Mouse (Mus musculus): ENCODE results near the gene Mbnl2. TPM values are rescaled to one million over a fixed set of nuclear protein-coding genes. Genes with fewer than 3 reads are reported as not detected.

The Mbnl2 gene
- polyA plus RNA-seq, 1 experiment from 2014 or later = 39.8 TPM

DNA sequence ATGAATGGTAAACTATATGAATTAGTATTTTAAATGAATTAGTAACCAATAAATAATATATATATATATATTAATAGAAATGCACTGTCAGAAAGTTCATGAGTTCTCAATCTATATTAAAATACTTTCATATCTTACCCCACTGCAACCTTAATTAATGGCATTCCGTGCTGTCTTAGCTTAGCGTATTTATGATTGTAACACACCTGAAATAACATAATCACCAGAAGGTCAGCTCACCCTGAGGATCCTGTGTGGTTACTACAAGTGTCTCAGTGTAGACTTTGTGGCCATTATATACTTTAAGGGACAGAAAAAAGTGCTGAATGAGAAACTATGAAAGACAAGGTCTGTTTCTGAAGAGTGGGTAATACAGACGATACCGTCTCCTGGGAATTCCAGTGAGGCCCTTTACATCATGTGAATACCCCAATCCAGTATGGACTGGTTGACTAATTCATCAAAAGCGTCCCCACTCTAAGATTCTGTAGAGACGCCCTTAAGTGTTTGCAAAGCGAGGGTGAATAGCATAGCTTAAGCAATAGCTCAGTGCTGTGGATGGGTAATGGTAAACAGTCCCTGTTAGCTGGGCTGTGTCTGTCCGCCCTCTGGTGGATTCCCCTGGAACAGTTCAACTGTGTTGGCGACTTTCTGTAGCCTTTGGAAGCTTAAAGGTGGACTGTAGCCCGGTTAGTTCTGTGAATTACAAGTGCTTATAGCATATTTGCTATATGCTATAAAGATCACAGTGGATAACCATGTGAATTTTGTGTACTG lies 122.6 kb downstream of the Mbnl2 start:
- Histone ChIP-seq H3K27me3 (no peaks in the 10 kb centered on the region), H3K9me3 (no peaks in the 10 kb centered on the region), H3K4me2 (replicated peaks) (no peak overlapping the region), H3K9ac (replicated peaks) (no peak overlapping the region), H3K36me3 (peaks cover 6% of the 10 kb centered on the region; the same call in 1 of the 2 replicates), H3K4me3 (no peak overlapping the region), H3K4me1 (no peaks in the 10 kb centered on the region), H3K27ac (replicated peaks) (no peak overlapping the region)
- peak; percentile 94 for ATAC-seq (ENCODE audit: low FRiP score, low read depth)
- 47% methylated on average over 10 of the region's 10 CpGs for WGBS

DNA sequence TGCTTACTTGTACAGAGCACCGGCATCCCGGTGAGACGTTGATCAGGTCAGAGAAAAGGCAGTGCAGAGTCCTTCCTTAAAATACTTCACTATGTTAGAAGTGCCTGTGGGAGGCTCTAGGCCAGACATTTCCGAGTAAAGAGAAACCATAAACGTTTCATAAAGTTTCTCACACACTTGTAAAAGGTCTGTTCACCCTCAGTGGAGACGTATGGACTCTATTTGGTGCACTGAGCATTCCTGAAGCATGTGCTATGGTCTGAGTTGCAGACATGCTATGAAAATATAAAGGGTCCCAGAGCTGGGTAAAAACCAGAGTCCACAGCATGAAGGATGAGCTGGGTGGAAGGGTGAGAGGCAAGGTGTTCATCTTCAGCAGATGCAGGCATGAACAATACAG lies 124.1 kb downstream of the Mbnl2 start:
- Histone ChIP-seq H3K4me3 (no peak overlapping the region), H3K27ac (replicated peaks) (no peak overlapping the region), H3K4me2 (replicated peaks) (no peak overlapping the region), H3K9me3 (no peaks in the 10 kb centered on the region), H3K36me3 (peaks cover 6% of the 10 kb centered on the region; the same call in 1 of the 2 replicates), H3K9ac (replicated peaks) (no peak overlapping the region), H3K27me3 (no peaks in the 10 kb centered on the region), H3K4me1 (no peaks in the 10 kb centered on the region)
- ATAC-seq (ENCODE audit: low FRiP score, low read depth) = no peak
- 92% methylated on average over 6 of the region's 6 CpGs for WGBS

DNA sequence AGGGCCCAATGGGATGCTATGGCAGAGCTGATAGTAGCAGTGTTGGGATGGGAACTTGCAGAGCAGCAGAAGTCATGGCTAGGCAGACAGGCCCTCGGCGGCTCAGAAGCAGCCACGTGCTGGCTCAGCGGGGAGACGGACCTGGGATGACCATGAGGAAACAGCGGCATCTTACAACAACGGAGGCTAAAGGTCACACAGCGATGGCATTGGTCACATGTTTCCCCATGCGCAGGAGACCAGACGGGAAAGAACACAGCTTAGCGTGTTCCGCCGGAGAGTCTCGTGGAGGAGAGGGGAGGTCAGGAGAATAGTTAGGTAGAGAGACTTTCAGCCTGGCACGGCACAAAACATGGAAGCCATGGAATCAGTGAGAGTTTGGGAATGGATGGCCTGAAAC lies 125.7 kb downstream of the Mbnl2 start:
- no peak overlapping the region for H3K27ac ChIP-seq (replicated peaks)
- no peaks in the 10 kb centered on the region for H3K9me3 ChIP-seq
- H3K36me3 ChIP-seq = peaks cover 6% of the 10 kb centered on the region; the same call in 1 of the 2 replicates
- no peaks in the 10 kb centered on the region for H3K4me1 ChIP-seq
- no peak overlapping the region for H3K4me3 ChIP-seq
- no peak for ATAC-seq (ENCODE audit: low FRiP score, low read depth)
- H3K4me2 ChIP-seq (replicated peaks) = no peak overlapping the region
- WGBS = 89% methylated on average over 15 of the region's 15 CpGs
- no peaks in the 10 kb centered on the region for H3K27me3 ChIP-seq
- H3K9ac ChIP-seq (replicated peaks) = no peak overlapping the region

- ATAC-seq (ENCODE audit: low FRiP score, low read depth) = no peak
- 96% methylated on average over 9 of the region's 9 CpGs for WGBS
Observed at GRCm38 (mm10) chr14:120402715-120403114, 127.2 kb downstream of the Mbnl2 start.

GRCm38 (mm10) chr14:120404364-120404763 lies 128.9 kb downstream of the Mbnl2 start:
- Histone ChIP-seq H3K4me2 (replicated peaks) (no peak overlapping the region), H3K9ac (replicated peaks) (no peak overlapping the region), H3K9me3 (no peaks in the 10 kb centered on the region), H3K4me3 (no peak overlapping the region), H3K36me3 (peaks cover 6% of the 10 kb centered on the region; the same call in 1 of the 2 replicates), H3K27ac (replicated peaks) (no peak overlapping the region), H3K4me1 (no peaks in the 10 kb centered on the region), H3K27me3 (no peaks in the 10 kb centered on the region)
- WGBS = 95% methylated on average over 7 of the region's 7 CpGs
- no peak for ATAC-seq (ENCODE audit: low FRiP score, low read depth)

More at GRCm38 (mm10) chr14:120402715-120403114, 127.2 kb downstream of the Mbnl2 start:
- no peaks in the 10 kb centered on the region for H3K4me1 ChIP-seq
- H3K4me2 ChIP-seq (replicated peaks) = no peak overlapping the region
- no peaks in the 10 kb centered on the region for H3K27me3 ChIP-seq
- H3K27ac ChIP-seq (replicated peaks) = no peak overlapping the region
- no peaks in the 10 kb centered on the region for H3K9me3 ChIP-seq
- no peak overlapping the region for H3K9ac ChIP-seq (replicated peaks)
- peaks cover 6% of the 10 kb centered on the region; the same call in 1 of the 2 replicates for H3K36me3 ChIP-seq
- H3K4me3 ChIP-seq = no peak overlapping the region

DNA sequence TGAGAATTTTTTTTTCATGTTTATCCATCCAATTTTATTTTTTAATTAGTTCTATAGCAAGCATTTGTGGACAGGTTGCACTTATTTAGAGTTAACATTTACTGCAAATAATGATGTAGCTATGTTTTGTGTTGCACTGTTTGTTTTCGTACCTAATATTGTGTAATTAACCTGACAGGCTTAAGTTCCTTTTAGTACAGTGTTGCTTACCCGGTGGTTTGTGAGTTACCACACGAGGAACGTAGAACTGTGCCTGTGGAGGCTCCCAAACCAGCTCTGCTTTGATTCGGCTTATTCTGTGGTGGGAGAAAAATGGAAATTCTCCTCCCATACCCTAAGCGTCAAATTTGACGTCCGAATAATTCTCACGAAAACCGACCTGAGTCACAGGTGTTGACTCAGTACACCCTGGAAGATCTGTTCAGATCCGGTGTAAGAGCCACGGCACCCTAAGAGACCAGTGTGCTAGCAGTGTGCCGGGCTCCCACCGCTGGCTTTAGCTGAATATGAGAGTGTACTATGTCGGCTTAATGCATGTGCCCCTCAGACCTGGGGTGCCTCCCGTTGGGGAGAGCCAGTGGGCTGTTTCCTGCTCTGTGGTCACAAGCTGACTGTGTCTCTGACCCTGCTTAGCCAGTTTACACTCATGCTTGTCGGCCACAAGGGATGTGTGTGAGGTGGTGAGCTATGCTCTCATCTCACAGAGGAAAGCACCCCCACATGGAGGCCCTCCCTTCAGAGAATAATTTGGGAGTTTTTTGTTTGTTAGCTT lies 129.5 kb downstream of the Mbnl2 start:
- WGBS = 88% methylated on average over 17 of the region's 17 CpGs
- no peak for ATAC-seq (ENCODE audit: low FRiP score, low read depth)
- H3K4me2 ChIP-seq (replicated peaks) = no peak overlapping the region

DNA sequence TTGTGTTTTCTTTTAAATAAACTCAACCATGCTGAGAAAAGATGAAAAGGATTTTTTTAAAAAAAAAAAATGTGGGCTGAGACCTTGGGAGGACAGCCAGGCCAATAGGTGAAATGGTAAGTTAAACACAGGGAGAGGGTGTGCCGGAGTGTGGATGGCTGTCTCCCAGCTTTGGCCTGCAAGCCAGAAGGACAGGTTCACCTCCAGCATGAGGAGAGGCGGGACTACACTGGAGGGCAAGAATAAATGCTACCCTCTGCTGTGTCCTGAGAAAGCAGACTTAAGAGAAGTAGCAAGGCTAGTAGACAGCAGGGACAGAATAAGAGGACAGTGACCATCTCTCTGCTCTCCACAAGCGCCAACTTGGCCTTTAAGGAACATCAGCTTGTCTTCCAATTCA lies 130.1 kb downstream of the Mbnl2 start:
- peaks cover 6% of the 10 kb centered on the region; the same call in 1 of the 2 replicates for H3K36me3 ChIP-seq
- H3K9ac ChIP-seq (replicated peaks) = no peak overlapping the region
- ATAC-seq (ENCODE audit: low FRiP score, low read depth) = no peak
- H3K27ac ChIP-seq (replicated peaks) = no peak overlapping the region
- no peaks in the 10 kb centered on the region for H3K27me3 ChIP-seq
- H3K4me3 ChIP-seq = no peak overlapping the region
- no peaks in the 10 kb centered on the region for H3K4me1 ChIP-seq
- 90% methylated on average over 3 of the region's 3 CpGs for WGBS
- no peak overlapping the region for H3K4me2 ChIP-seq (replicated peaks)
- H3K9me3 ChIP-seq = no peaks in the 10 kb centered on the region

More for the DNA sequence above, 129.5 kb downstream of the Mbnl2 start:
- Histone ChIP-seq H3K4me3 (no peak overlapping the region), H3K4me1 (no peaks in the 10 kb centered on the region), H3K9ac (replicated peaks) (no peak overlapping the region), H3K27me3 (no peaks in the 10 kb centered on the region), H3K9me3 (no peaks in the 10 kb centered on the region), H3K27ac (replicated peaks) (no peak overlapping the region), H3K36me3 (peaks cover 6% of the 10 kb centered on the region; the same call in 1 of the 2 replicates)

GRCm38 (mm10) chr14:120406271-120406670 lies 130.8 kb downstream of the Mbnl2 start:
- WGBS = 91% methylated on average over 6 of the region's 6 CpGs
- H3K4me1 ChIP-seq = no peaks in the 10 kb centered on the region
- ATAC-seq (ENCODE audit: low FRiP score, low read depth) = no peak
- peaks cover 6% of the 10 kb centered on the region; the same call in 1 of the 2 replicates for H3K36me3 ChIP-seq
- no peak overlapping the region for H3K9ac ChIP-seq (replicated peaks)
- H3K27me3 ChIP-seq = no peaks in the 10 kb centered on the region
- H3K9me3 ChIP-seq = no peaks in the 10 kb centered on the region
- no peak overlapping the region for H3K27ac ChIP-seq (replicated peaks)
- H3K4me2 ChIP-seq (replicated peaks) = no peak overlapping the region
- no peak overlapping the region for H3K4me3 ChIP-seq

- H3K4me2 ChIP-seq (replicated peaks) = no peak overlapping the region
- H3K27me3 ChIP-seq = no peaks in the 10 kb centered on the region
- no peak overlapping the region for H3K4me3 ChIP-seq
- peaks cover 6% of the 10 kb centered on the region; the same call in 1 of the 2 replicates for H3K36me3 ChIP-seq
- no peaks in the 10 kb centered on the region for H3K4me1 ChIP-seq
- no peaks in the 10 kb centered on the region for H3K9me3 ChIP-seq
- no peak overlapping the region for H3K9ac ChIP-seq (replicated peaks)
- ATAC-seq (ENCODE audit: low FRiP score, low read depth) = no peak
- H3K27ac ChIP-seq (replicated peaks) = no peak overlapping the region
- 90% methylated on average over 8 of the region's 8 CpGs for WGBS
Observed at GRCm38 (mm10) chr14:120406820-120407219, 131.4 kb downstream of the Mbnl2 start.

DNA sequence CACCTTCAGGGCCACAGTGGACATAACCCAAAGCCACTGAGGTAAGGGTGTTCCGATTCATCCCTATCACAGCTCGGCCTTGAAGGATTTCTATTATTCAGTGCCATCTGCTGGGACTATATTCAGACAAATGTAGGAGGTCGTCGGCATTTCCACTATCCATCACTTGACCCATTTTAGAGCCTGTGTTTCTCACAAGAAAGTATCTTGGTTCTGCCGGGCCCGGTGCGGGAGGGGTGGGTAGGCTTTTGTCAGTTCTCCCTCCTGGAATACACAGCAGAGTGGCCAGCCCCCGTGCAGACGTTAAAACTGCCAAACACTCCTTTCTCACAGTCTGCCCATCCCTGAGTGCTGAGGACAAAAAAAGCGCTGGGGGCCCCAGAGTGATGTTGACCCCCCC lies 134.4 kb downstream of the Mbnl2 start:
- no peaks in the 10 kb centered on the region for H3K9me3 ChIP-seq
- ATAC-seq (ENCODE audit: low FRiP score, low read depth) = no peak
- 91% methylated on average over 10 of the region's 10 CpGs for WGBS
- no peak overlapping the region for H3K4me2 ChIP-seq (replicated peaks)
- H3K9ac ChIP-seq (replicated peaks) = no peak overlapping the region
- H3K36me3 ChIP-seq = no peaks in the 10 kb centered on the region
- no peaks in the 10 kb centered on the region for H3K4me1 ChIP-seq
- H3K27me3 ChIP-seq = no peaks in the 10 kb centered on the region
- H3K4me3 ChIP-seq = no peak overlapping the region
- H3K27ac ChIP-seq (replicated peaks) = no peak overlapping the region

DNA sequence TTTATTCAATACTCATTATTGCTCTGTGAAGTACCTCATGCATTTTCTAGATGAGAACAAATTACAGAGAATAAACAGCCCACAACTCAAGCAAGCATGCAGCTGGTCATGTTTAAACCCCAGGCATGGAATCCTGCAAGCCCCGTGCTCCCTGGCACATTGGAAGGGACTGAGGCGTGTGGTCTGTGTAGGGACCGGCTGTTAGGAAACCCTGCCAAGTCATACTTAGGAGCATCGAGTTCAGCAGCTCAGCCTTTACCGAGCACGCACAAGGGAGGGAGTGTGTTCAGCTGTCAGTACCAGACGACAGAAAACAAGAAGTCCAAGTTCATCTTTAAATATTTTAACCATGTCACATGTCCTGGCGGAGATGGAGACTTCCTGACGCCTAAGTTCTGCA lies 141.4 kb downstream of the Mbnl2 start:
- WGBS = 89% methylated on average over 9 of the region's 9 CpGs

GRCm38 (mm10) chr14:120418964-120419363 lies 143.5 kb downstream of the Mbnl2 start:
- Histone ChIP-seq H3K36me3 (0 out of 2 replicates have a peak, but pooled peaks cover 3% of the 10 kb centered on the region), H3K27ac (replicated peaks) (no peak overlapping the region), H3K9me3 (no peaks in the 10 kb centered on the region), H3K27me3 (no peaks in the 10 kb centered on the region), H3K4me2 (replicated peaks) (no peak overlapping the region), H3K4me1 (no peaks in the 10 kb centered on the region), H3K9ac (replicated peaks) (no peak overlapping the region), H3K4me3 (no peak overlapping the region)
- 71% methylated on average over 14 of the region's 14 CpGs for WGBS
- ATAC-seq (ENCODE audit: low FRiP score, low read depth) = no peak

More for the DNA sequence above, 141.4 kb downstream of the Mbnl2 start:
- Histone ChIP-seq H3K27ac (replicated peaks) (no peak overlapping the region), H3K27me3 (no peaks in the 10 kb centered on the region), H3K9ac (replicated peaks) (no peak overlapping the region), H3K4me1 (no peaks in the 10 kb centered on the region), H3K4me2 (replicated peaks) (no peak overlapping the region), H3K4me3 (no peak overlapping the region), H3K36me3 (no peaks in the 10 kb centered on the region), H3K9me3 (no peaks in the 10 kb centered on the region)
- no peak for ATAC-seq (ENCODE audit: low FRiP score, low read depth)

Data from midbrain, embryonic 12.5 days (tissue).